Mouse (Mus musculus) liver, embryonic 11.5 days (tissue): ENCODE results near the gene Dach1. TPM values are rescaled to one million over a fixed set of nuclear protein-coding genes. Genes with fewer than 3 reads are reported as not detected.

ENCODE experiments used
- ATAC-seq: fragments of 200-750 bp; cut with Nextera tagmentation; replicated peaks from 2 replicates; pipeline ENCODE4 v1.8.0; 2017; ENCODE audit warnings: moderate number of reproducible peaks, mild to moderate bottlenecking, moderate TSS enrichment, moderate library complexity; ENCODE audit not compliant: low FRiP score
- DNase-seq: peaks from one replicate; pipeline ENCODE4 v3.0.0-alpha.2; 2017; ENCODE audit warnings: low spot score
- H3K27ac ChIP-seq: fragments of 300-500 bp; sonication (generic); 2 replicates; pipeline ENCODE4 v1.5.1; 2014; ENCODE audit warnings: mild to moderate bottlenecking, low read depth, low read length, control low read depth
- H3K27me3 ChIP-seq: fragments of 300-500 bp; sonication (generic); replicated peaks from 2 replicates; pipeline ENCODE4 v1.6.1; 2014; ENCODE audit warnings: low read length, mixed read lengths; ENCODE audit not compliant: control insufficient read depth, insufficient read depth
- H3K36me3 ChIP-seq: fragments of 300-500 bp; sonication (generic); 2 replicates; pipeline ENCODE4 v1.6.1; 2014; ENCODE audit warnings: mild to moderate bottlenecking, low read length, moderate library complexity, mixed read lengths; ENCODE audit not compliant: control insufficient read depth, insufficient read depth
- H3K4me1 ChIP-seq: fragments of 300-500 bp; sonication (generic); replicated peaks from 2 replicates; pipeline ENCODE4 v1.6.1; 2014; ENCODE audit warnings: low read length, mixed read lengths; ENCODE audit not compliant: control insufficient read depth, insufficient read depth
- H3K4me2 ChIP-seq: fragments of 300-500 bp; sonication (generic); 2 replicates; pipeline ENCODE4 v1.6.1; 2014; ENCODE audit warnings: mild to moderate bottlenecking, control low read depth, moderate library complexity
- H3K4me3 ChIP-seq: fragments of 300-500 bp; sonication (generic); 2 replicates; pipeline ENCODE4 v1.5.1; 2014; ENCODE audit warnings: low read depth, low read length, control low read depth
- H3K9ac ChIP-seq: fragments of 300-500 bp; sonication (generic); 2 replicates; pipeline ENCODE4 v1.6.1; 2014; ENCODE audit warnings: low read depth, low read length, control low read depth
- H3K9me3 ChIP-seq: fragments of 300-500 bp; sonication (generic); 2 replicates; pipeline ENCODE4 v1.6.1; 2016; ENCODE audit warnings: low read length, inconsistent platforms, mixed read lengths; ENCODE audit not compliant: control insufficient read depth
- WGBS: fragments of 180-500 bp; shearing (Covaris S2); extraction: QIAGEN DNeasy Blood & Tissue Kit; methylation state at CpG from one replicate; pipeline ENCODE4 v1.1.7; 2014; 5-methylcytosine and 5-hydroxymethylcytosine counted together
- polyA plus RNA-seq: library from polyadenylated mRNA; unstranded; fragments of >200 nt; fragmentation: Nextera tagmentation; extraction: Ambion mirVana; gene quantifications from 2 replicates; pipeline ENCODE4 v1.2.1, GENCODE M21; 2014

The Dach1 gene
- polyA plus RNA-seq, 1 experiment from 2014 or later, result 0.70 TPM

- DNase-seq (no peak), ATAC-seq (no peak)
- no peaks in the 10 kb centered on the region for H3K27me3 ChIP-seq
- H3K4me1 ChIP-seq, result no peaks in the 10 kb centered on the region
- 78% methylated on average over 1 of the region's 1 CpGs for WGBS
- no peaks in the 10 kb centered on the region for H3K36me3 ChIP-seq
- no peak overlapping the region for H3K27ac ChIP-seq
- no peaks in the 10 kb centered on the region for H3K9me3 ChIP-seq
- H3K4me3 ChIP-seq, result no peak overlapping the region
- no peak overlapping the region for H3K4me2 ChIP-seq
- H3K9ac ChIP-seq, result no peak overlapping the region
Measured at GRCm38 (mm10) chr14:98123032-98123431, 46.5 kb downstream of the Dach1 start.

GRCm38 (mm10) chr14:98116627-98117026 is 52.9 kb downstream of the Dach1 start:
- no peak overlapping the region for H3K4me2 ChIP-seq
- H3K4me1 ChIP-seq, result no peaks in the 10 kb centered on the region
- ATAC-seq (no peak), DNase-seq (no peak)
- no peak overlapping the region for H3K9ac ChIP-seq
- WGBS, result 64% methylated on average over 1 of the region's 1 CpGs
- H3K27ac ChIP-seq, result no peak overlapping the region
- no peaks in the 10 kb centered on the region for H3K36me3 ChIP-seq
- H3K9me3 ChIP-seq, result no peaks in the 10 kb centered on the region
- H3K27me3 ChIP-seq, result no peaks in the 10 kb centered on the region
- H3K4me3 ChIP-seq, result no peak overlapping the region

GRCm38 (mm10) chr14:98113106-98113505 is 56.5 kb downstream of the Dach1 start:
- no peaks in the 10 kb centered on the region for H3K36me3 ChIP-seq
- ATAC-seq, result no peak
- no peak overlapping the region for H3K4me2 ChIP-seq
- H3K4me3 ChIP-seq, result no peak overlapping the region
- WGBS, result 50% methylated on average over 1 of the region's 1 CpGs
- no peaks in the 10 kb centered on the region for H3K9me3 ChIP-seq
- H3K27ac ChIP-seq, result no peak overlapping the region
- H3K4me1 ChIP-seq, result no peaks in the 10 kb centered on the region
- no peak for DNase-seq
- no peak overlapping the region for H3K9ac ChIP-seq
- no peaks in the 10 kb centered on the region for H3K27me3 ChIP-seq

GRCm38 (mm10) chr14:98109929-98110328 is 59.6 kb downstream of the Dach1 start:
- no peak for ATAC-seq
- WGBS, result 90% methylated on average over 2 of the region's 2 CpGs
- Histone ChIP-seq H3K4me1 (no peaks in the 10 kb centered on the region), H3K27me3 (no peaks in the 10 kb centered on the region), H3K9ac (no peak overlapping the region), H3K4me3 (no peak overlapping the region), H3K9me3 (no peaks in the 10 kb centered on the region), H3K4me2 (no peak overlapping the region), H3K36me3 (no peaks in the 10 kb centered on the region), H3K27ac (no peak overlapping the region)
- no peak for DNase-seq

GRCm38 (mm10) chr14:98108764-98109163 is 60.8 kb downstream of the Dach1 start:
- H3K4me3 ChIP-seq, result no peak overlapping the region
- no peaks in the 10 kb centered on the region for H3K4me1 ChIP-seq
- ATAC-seq (no peak), DNase-seq (no peak)
- no peaks in the 10 kb centered on the region for H3K9me3 ChIP-seq
- H3K9ac ChIP-seq, result no peak overlapping the region
- H3K27me3 ChIP-seq, result no peaks in the 10 kb centered on the region
- no peak overlapping the region for H3K27ac ChIP-seq
- no peak overlapping the region for H3K4me2 ChIP-seq
- 70% methylated on average over 3 of the region's 3 CpGs for WGBS
- no peaks in the 10 kb centered on the region for H3K36me3 ChIP-seq

- Histone ChIP-seq H3K4me3 (no peak overlapping the region), H3K27me3 (no peaks in the 10 kb centered on the region), H3K9me3 (no peaks in the 10 kb centered on the region), H3K36me3 (no peaks in the 10 kb centered on the region), H3K27ac (no peak overlapping the region), H3K4me2 (no peak overlapping the region), H3K4me1 (no peaks in the 10 kb centered on the region), H3K9ac (no peak overlapping the region)
- no peak for DNase-seq
- ATAC-seq, result no peak
Measured at GRCm38 (mm10) chr14:98106208-98106607, 63.4 kb downstream of the Dach1 start.

- Histone ChIP-seq H3K4me3 (no peak overlapping the region), H3K36me3 (no peaks in the 10 kb centered on the region), H3K9me3 (no peaks in the 10 kb centered on the region), H3K27ac (no peak overlapping the region), H3K9ac (no peak overlapping the region), H3K4me2 (no peak overlapping the region), H3K4me1 (no peaks in the 10 kb centered on the region), H3K27me3 (no peaks in the 10 kb centered on the region)
- 69% methylated on average over 10 of the region's 10 CpGs for WGBS
- DNase-seq (no peak), ATAC-seq (no peak)
Measured at GRCm38 (mm10) chr14:98104314-98104955, 65.1 kb downstream of the Dach1 start.

GRCm38 (mm10) chr14:98095229-98095628 is 74.3 kb downstream of the Dach1 start:
- ATAC-seq (no peak), DNase-seq (no peak)
- H3K36me3 ChIP-seq, result no peaks in the 10 kb centered on the region
- H3K27ac ChIP-seq, result no peak overlapping the region
- H3K4me1 ChIP-seq, result no peaks in the 10 kb centered on the region
- no peak overlapping the region for H3K9ac ChIP-seq
- H3K4me3 ChIP-seq, result no peak overlapping the region
- WGBS, result 72% methylated on average over 4 of the region's 4 CpGs
- no peaks in the 10 kb centered on the region for H3K27me3 ChIP-seq
- H3K4me2 ChIP-seq, result no peak overlapping the region
- no peaks in the 10 kb centered on the region for H3K9me3 ChIP-seq

GRCm38 (mm10) chr14:98089246-98089645 is 80.3 kb downstream of the Dach1 start:
- no peak for ATAC-seq
- Histone ChIP-seq H3K4me1 (no peaks in the 10 kb centered on the region), H3K4me2 (no peak overlapping the region), H3K9ac (no peak overlapping the region), H3K9me3 (no peaks in the 10 kb centered on the region), H3K4me3 (no peak overlapping the region), H3K27me3 (no peaks in the 10 kb centered on the region), H3K27ac (no peak overlapping the region), H3K36me3 (no peaks in the 10 kb centered on the region)
- WGBS, result 91% methylated on average over 2 of the region's 2 CpGs
- no peak for DNase-seq
